Mouse (Mus musculus) neural tube, embryonic 11.5 days (tissue): ENCODE results near the gene Aph1a. TPM values are rescaled to one million over a fixed set of nuclear protein-coding genes. Genes with fewer than 3 reads are reported as not detected.

Experiments
- ATAC-seq: fragments of 200-750 bp; cut with Nextera tagmentation; 2 replicates; pipeline ENCODE4 v1.8.0; 2017; ENCODE audit warnings: moderate number of reproducible peaks, mild to moderate bottlenecking, moderate TSS enrichment, moderate library complexity; ENCODE audit not compliant: insufficient read depth, low FRiP score, low TSS enrichment
- DNase-seq: peaks from one replicate; pipeline ENCODE4 v3.0.0-alpha.2; 2015; ENCODE audit warnings: low spot score
- H3K27ac ChIP-seq: fragments of 300-500 bp; sonication (generic); 2 replicates; pipeline ENCODE4 v1.5.1; 2014; ENCODE audit warnings: low read depth, mild to moderate bottlenecking, low read length
- H3K27me3 ChIP-seq: fragments of 300-500 bp; sonication (generic); 2 replicates; pipeline ENCODE4 v1.6.1; 2014; ENCODE audit warnings: mild to moderate bottlenecking, low read length, mixed read lengths; ENCODE audit not compliant: control insufficient read depth, insufficient read depth
- H3K36me3 ChIP-seq: fragments of 300-500 bp; sonication (generic); 2 replicates; pipeline ENCODE4 v1.6.1; 2014; ENCODE audit warnings: mild to moderate bottlenecking, low read length, moderate library complexity, mixed read lengths; ENCODE audit not compliant: control insufficient read depth, insufficient read depth
- H3K4me1 ChIP-seq: fragments of 300-500 bp; sonication (generic); 2 replicates; pipeline ENCODE4 v1.6.1; 2014; ENCODE audit warnings: low read length, mixed read lengths; ENCODE audit not compliant: control insufficient read depth, insufficient read depth
- H3K4me2 ChIP-seq: fragments of 300-500 bp; sonication (generic); 2 replicates; pipeline ENCODE4 v1.6.1; 2014; ENCODE audit warnings: low read depth, mild to moderate bottlenecking, moderate library complexity
- H3K4me3 ChIP-seq: fragments of 300-500 bp; sonication (generic); 2 replicates; pipeline ENCODE4 v1.5.1; 2014; ENCODE audit warnings: low read depth, low read length
- H3K9ac ChIP-seq: fragments of 300-500 bp; sonication (generic); 2 replicates; pipeline ENCODE4 v1.6.1; 2014; ENCODE audit warnings: mild to moderate bottlenecking, low read length
- H3K9me3 ChIP-seq: fragments of 300-500 bp; sonication (generic); 2 replicates; pipeline ENCODE4 v1.6.1; 2016; ENCODE audit warnings: low read length; ENCODE audit not compliant: control insufficient read depth
- WGBS: fragments of 180-500 bp; shearing (Covaris S2); extraction: QIAGEN DNeasy Blood & Tissue Kit; methylation state at CpG from one replicate; pipeline ENCODE4 v1.1.7; 2014; 5-methylcytosine and 5-hydroxymethylcytosine counted together
- polyA plus RNA-seq: library from polyadenylated mRNA; unstranded; fragments of >200 nt; fragmentation: Nextera tagmentation; extraction: Ambion mirVana; gene quantifications from 2 replicates; pipeline ENCODE4 v1.2.1, GENCODE M21; 2014

Gene Aph1a
- polyA plus RNA-seq, 1 experiment from 2014 or later, result 35.9 TPM

DNA sequence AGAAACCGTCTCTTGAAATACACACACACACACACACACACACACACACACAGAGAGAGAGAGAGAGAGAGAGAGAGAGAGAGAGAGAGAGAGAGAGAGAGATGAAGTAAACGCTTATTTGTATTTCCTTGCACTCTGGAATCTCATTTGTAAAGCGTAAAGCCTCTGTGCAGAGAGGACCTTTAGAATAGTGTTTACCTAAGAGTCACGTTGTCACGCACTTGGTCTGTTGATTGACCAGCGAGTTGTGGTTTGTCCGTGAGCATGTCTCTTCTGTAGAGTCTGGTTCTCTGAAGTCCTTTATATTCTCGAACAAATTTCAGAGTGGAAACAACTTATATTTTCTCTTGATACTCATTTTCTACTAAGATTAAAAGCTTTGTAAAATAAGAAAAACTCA, 51.0 kb downstream of the Aph1a start:
- Histone ChIP-seq H3K36me3 (peaks cover 17% of the 10 kb centered on the region), H3K27ac (no peak overlapping the region), H3K9me3 (no peaks in the 10 kb centered on the region), H3K4me1 (no peaks in the 10 kb centered on the region), H3K4me3 (no peak overlapping the region), H3K9ac (no peak overlapping the region), H3K4me2 (no peak overlapping the region), H3K27me3 (no peaks in the 10 kb centered on the region)
- 91% methylated on average over 8 of the region's 8 CpGs for WGBS
- ATAC-seq, result no peak
- no peak for DNase-seq

DNA sequence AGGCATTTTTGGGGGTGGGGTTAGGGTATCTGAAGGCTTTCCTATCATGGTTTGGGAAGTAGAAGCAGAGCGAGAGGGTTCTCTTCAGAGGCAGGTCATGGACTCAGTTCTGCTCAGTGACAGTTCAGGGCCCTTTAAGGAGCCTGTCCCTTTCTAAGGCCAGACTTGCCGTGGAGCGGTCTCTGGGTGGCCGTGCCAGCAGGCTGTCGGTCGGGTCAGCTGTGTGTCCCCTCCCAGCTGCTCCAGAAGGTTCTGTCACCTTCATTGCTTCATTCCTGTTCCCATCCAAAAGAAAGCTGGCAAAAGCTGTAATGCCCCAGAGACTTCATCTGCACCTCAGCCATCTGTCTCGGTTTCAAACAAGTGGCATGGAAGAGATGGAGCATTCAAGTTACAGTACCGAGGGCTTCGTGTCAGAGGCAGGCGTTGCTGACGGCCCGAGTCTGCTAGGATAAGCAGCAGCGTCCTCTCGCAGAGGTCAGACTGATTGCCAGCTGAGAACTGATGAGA, 52.0 kb downstream of the Aph1a start:
- H3K4me2 ChIP-seq, result no peak overlapping the region
- H3K9me3 ChIP-seq, result no peaks in the 10 kb centered on the region
- WGBS, result 90% methylated on average over 14 of the region's 14 CpGs
- no peaks in the 10 kb centered on the region for H3K27me3 ChIP-seq
- no peak overlapping the region for H3K4me3 ChIP-seq
- peaks cover 14% of the 10 kb centered on the region for H3K36me3 ChIP-seq
- no peak overlapping the region for H3K9ac ChIP-seq
- DNase-seq (no peak), ATAC-seq (no peak)
- H3K4me1 ChIP-seq, result no peaks in the 10 kb centered on the region
- no peak overlapping the region for H3K27ac ChIP-seq

Other genes with a start within 250 kb of the Aph1a start
- gene Mcl1, start 235.2 kb upstream of the Aph1a start, polyA plus RNA-seq, result 75.7 and 79.4 TPM in 2 replicates
- gene Adamtsl4, start 206.1 kb upstream of the Aph1a start, polyA plus RNA-seq, result 0.42 and 0.82 TPM in 2 replicates
- 20.5 and 21.5 TPM in 2 replicates for gene Ecm1, start 154.4 kb upstream of the Aph1a start, polyA plus RNA-seq
- 46.8 and 56.5 TPM in 2 replicates for gene Tars2, start 133.8 kb upstream of the Aph1a start, polyA plus RNA-seq
- 21.1 and 21.6 TPM in 2 replicates for gene Rprd2, start 75.1 kb upstream of the Aph1a start, polyA plus RNA-seq
- gene Prpf3, start 38.1 kb upstream of the Aph1a start, polyA plus RNA-seq, result 65.9 and 69.6 TPM in 2 replicates
- 347 and 348 TPM in 2 replicates for gene Mrps21, start 22.4 kb upstream of the Aph1a start, polyA plus RNA-seq
- gene Ciart, start 11.7 kb upstream of the Aph1a start, polyA plus RNA-seq, result 3.3 and 5.0 TPM in 2 replicates
- 10.8 and 14.6 TPM in 2 replicates for gene BC028528, start 2.0 kb upstream of the Aph1a start, polyA plus RNA-seq
- 35.7 and 36.5 TPM in 2 replicates for gene Car14, start 10.7 kb downstream of the Aph1a start, polyA plus RNA-seq
- gene Anp32e, start 35.3 kb downstream of the Aph1a start, polyA plus RNA-seq, result 119 and 131 TPM in 2 replicates
- gene Plekho1, start 102.0 kb downstream of the Aph1a start, polyA plus RNA-seq, result 72.8 and 79.5 TPM in 2 replicates
- gene Vps45, start 164.5 kb downstream of the Aph1a start, polyA plus RNA-seq, result 31.0 and 32.2 TPM in 2 replicates
- gene Otud7b, start 210.6 kb downstream of the Aph1a start, polyA plus RNA-seq, result 9.0 and 11.4 TPM in 2 replicates